18 mouse cellular contexts compared by ENCODE assay signal in genomic region chr15:26880212-26880956, GRCm38 (mm10). TPM values are rescaled to one million over a fixed set of nuclear protein-coding genes. Genes with fewer than 3 reads are reported as not detected.
"Had no signal": no experiment of that assay in that cellular context is flagged by ENCODE, and none has a peak within 500 bp of the region (broad histone marks: within the 10 kb centered on the region; RNA-seq: fewer than 3 reads in every experiment).

No protein-coding gene starts in this region.

- H3K36me3 ChIP-seq: limb, embryonic 10.5 days; liver, embryonic 15.5 days; midbrain, embryonic 13.5 days; stomach, embryonic 15.5 days had no signal

- H3K9me3 ChIP-seq: limb, embryonic 10.5 days; liver, embryonic 15.5 days; midbrain, embryonic 13.5 days; stomach, embryonic 15.5 days had no signal

- H3K4me2 ChIP-seq: liver, embryonic 11.5 days; liver, embryonic 15.5 days; midbrain, embryonic 13.5 days; stomach, embryonic 15.5 days had no signal

- H3K27me3 ChIP-seq: liver, embryonic 15.5 days; midbrain, embryonic 13.5 days; stomach, embryonic 15.5 days had no signal

- H3K4me3 ChIP-seq: left cerebral cortex, adult 2 months; limb, embryonic 10.5 days; liver, embryonic 15.5 days; midbrain, embryonic 13.5 days; stomach, embryonic 15.5 days had no signal

- ATAC-seq: lung, postnatal 0 days; midbrain, embryonic 13.5 days had no signal

- H3K9ac ChIP-seq: liver, embryonic 15.5 days; midbrain, embryonic 13.5 days; stomach, embryonic 15.5 days had no signal

- H3K27ac ChIP-seq: kidney, postnatal 0 days; left cerebral cortex, adult 2 months; limb, embryonic 10.5 days; liver, embryonic 15.5 days; midbrain, embryonic 13.5 days; stomach, embryonic 15.5 days had no signal

- DNase-seq: kidney, adult 11 months; kidney, adult 9 months; kidney, postnatal 4 days; lung, adult 2 months; lung, postnatal 36 days; retina, postnatal 1 day; thymus, adult 2 months; thymus, postnatal 25 days had no signal

- H3K4me1 ChIP-seq: liver, embryonic 15.5 days had no signal

RNA-seq across cellular contexts. Expression of gene Fbxl7, which starts 15.0 kb away (rescaled TPM):
- total RNA-seq: megakaryocyte progenitor cell, adult 5-6 weeks; monocyte, adult 5-6 weeks had no signal
